Comparison of ENCODE assay signal across 14 mouse cellular contexts in the genomic region with DNA sequence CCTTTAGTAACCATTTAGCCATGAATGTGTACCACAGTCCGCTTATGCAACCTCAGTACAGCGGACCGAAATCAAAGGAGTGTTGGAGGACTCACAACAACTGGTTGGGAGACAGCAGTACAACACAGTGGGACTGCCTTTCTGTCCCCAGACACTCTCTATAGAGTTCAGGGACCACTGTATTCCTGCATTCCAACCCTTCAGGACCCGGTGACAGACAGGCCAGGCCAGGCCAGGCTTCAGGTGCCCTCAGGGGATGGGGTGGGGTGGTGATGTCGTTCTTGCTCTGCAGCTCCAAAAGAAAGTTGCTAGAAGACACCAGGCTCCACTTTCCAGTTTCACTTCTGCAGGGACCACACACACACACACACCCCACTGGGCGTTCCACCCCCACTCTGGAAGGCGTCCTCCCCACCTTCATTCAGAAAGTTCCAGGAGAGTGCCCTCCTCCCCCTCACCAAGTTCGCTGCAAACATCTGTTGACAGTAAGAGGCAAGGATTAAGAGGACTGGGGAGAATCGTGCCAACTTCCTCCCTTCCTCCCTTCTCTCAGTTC. TPM values are rescaled to one million over a fixed set of nuclear protein-coding genes. Genes with fewer than 3 reads are reported as not detected.
DNase-seq lines count a peak whose midpoint lies in the region; ATAC-seq and TF ChIP-seq lines count a peak whose summit lies in the region.
"Had no signal": no experiment of that assay in that cellular context is flagged by ENCODE, and none has a peak within 500 bp of the region (broad histone marks: within the 10 kb centered on the region; RNA-seq: fewer than 3 reads in every experiment).

No protein-coding gene starts in this region.

- no peak overlapping the region for H3K4me3 ChIP-seq in heart, embryonic 16.5 days (ENCODE audit: low read length)
- no peak overlapping the region for H3K4me3 ChIP-seq in intestine, postnatal 0 days (ENCODE audit: low read depth, low read length)
- H3K4me3 ChIP-seq: hindbrain, embryonic 15.5 days had no signal

- H3K9ac ChIP-seq in heart, embryonic 16.5 days (ENCODE audit: low read length), result no peak overlapping the region
- no peak overlapping the region for H3K9ac ChIP-seq in intestine, postnatal 0 days (ENCODE audit: low read depth, low read length)
- H3K9ac ChIP-seq: hindbrain, embryonic 15.5 days had no signal

- H3K27ac ChIP-seq in heart, embryonic 16.5 days (ENCODE audit: low read length), result no peak overlapping the region
- H3K27ac ChIP-seq in intestine, postnatal 0 days (ENCODE audit: low read depth, low read length), result peak overlapping the region; percentile 61; the same call in 1 of the 2 replicates
- H3K27ac ChIP-seq: hindbrain, embryonic 15.5 days had no signal

- no peaks in the 10 kb centered on the region for H3K9me3 ChIP-seq in heart, embryonic 16.5 days (replicated peaks; ENCODE audit: control insufficient read depth, low read length)
- H3K9me3 ChIP-seq in intestine, postnatal 0 days (ENCODE audit: control insufficient read depth), result no peaks in the 10 kb centered on the region
- H3K9me3 ChIP-seq: G1E; hindbrain, embryonic 15.5 days had no signal

- no peak for ATAC-seq in heart, embryonic 16.5 days (replicated peaks; ENCODE audit: extremely low read depth, insufficient read depth, low FRiP score)
- ATAC-seq in intestine, postnatal 0 days, result no peak
- ATAC-seq: forebrain, embryonic 14.5 days had no signal

- 34% methylated on average over 9 of the region's 9 CpGs for WGBS in heart, embryonic 16.5 days
- 43% methylated on average over 9 of the region's 9 CpGs for WGBS in intestine, postnatal 0 days

- H3K4me2 ChIP-seq in heart, embryonic 16.5 days (ENCODE audit: low read depth, low read length), result peak overlapping the region; percentile 48
- H3K4me2 ChIP-seq in intestine, postnatal 0 days (replicated peaks; ENCODE audit: low read depth), result 0 out of 2 replicates have a peak overlapping the region, but pooled peaks have one; percentile 4
- H3K4me2 ChIP-seq: hindbrain, embryonic 15.5 days had no signal

- no peak for TF ChIP-seq CTCF in intestine, postnatal 0 days (IDR thresholded peaks at IDR 0.05; ENCODE audit: low read depth)

- peaks cover 11% of the 10 kb centered on the region for H3K4me1 ChIP-seq in heart, embryonic 16.5 days (ENCODE audit: control insufficient read depth, insufficient read depth, low read length)
- H3K4me1 ChIP-seq in intestine, postnatal 0 days (replicated peaks; ENCODE audit: control insufficient read depth, insufficient read depth, low read length), result peaks cover 4% of the 10 kb centered on the region; the same call in 1 of the 2 replicates

- intact Hi-C loops in heart, postnatal 14 days (cut with DNase I), result no loop called here

- H3K27me3 ChIP-seq in heart, embryonic 16.5 days (ENCODE audit: control insufficient read depth, insufficient read depth, low read length), result no peaks in the 10 kb centered on the region
- H3K27me3 ChIP-seq in intestine, postnatal 0 days (replicated peaks; ENCODE audit: control insufficient read depth, insufficient read depth, low read length), result no peaks in the 10 kb centered on the region
- H3K27me3 ChIP-seq: hindbrain, embryonic 15.5 days had no signal

- no peaks in the 10 kb centered on the region for H3K36me3 ChIP-seq in heart, embryonic 16.5 days (ENCODE audit: control insufficient read depth, insufficient read depth)
- no peaks in the 10 kb centered on the region for H3K36me3 ChIP-seq in intestine, postnatal 0 days (ENCODE audit: control insufficient read depth, insufficient read depth)
- H3K36me3 ChIP-seq: G1E; hindbrain, embryonic 15.5 days had no signal

- no peak for DNase-seq in heart, postnatal 14 days
- DNase-seq in testis, postnatal 10 days (ENCODE audit: low spot score), result peak; percentile 46
- no peak for DNase-seq in testis, postnatal 14 days (ENCODE audit: low spot score)
- no peak for DNase-seq in layer of hippocampus, adult 8-10 months (ENCODE audit: low spot score in 2 of 2)
- no peak for DNase-seq in frontal cortex, postnatal 14 days (ENCODE audit: low spot score in 2 of 2)
- DNase-seq in right cerebral cortex, postnatal 25 days, result no peak
- DNase-seq: adrenal gland, postnatal 10 days; cerebellum, adult 18-20 months; right cerebral cortex, postnatal 14 days had no signal

RNA-seq across cellular contexts. Expression of a gene that starts 25.2 kb away (rescaled TPM):
- 54.4 and 56.3 TPM in 2 replicates for polyA plus RNA-seq in heart, embryonic 16.5 days (2015; fragmentation: Nextera tagmentation; extraction: Ambion mirVana)
- 1 to 10 TPM; 6.4 to 6.9 TPM for total RNA-seq in heart, postnatal 14 days (2021)
- polyA plus RNA-seq in intestine, postnatal 0 days (2015; fragmentation: Nextera tagmentation; extraction: Ambion mirVana), result 22.2 and 23.0 TPM in 2 replicates
- 1 to 10 TPM; 2.9 to 5.3 (median 4.0) TPM for total RNA-seq in layer of hippocampus, adult 8-10 months (2022)
